Comparison of ENCODE assay signal across 26 mouse cellular contexts in the genomic region with DNA sequence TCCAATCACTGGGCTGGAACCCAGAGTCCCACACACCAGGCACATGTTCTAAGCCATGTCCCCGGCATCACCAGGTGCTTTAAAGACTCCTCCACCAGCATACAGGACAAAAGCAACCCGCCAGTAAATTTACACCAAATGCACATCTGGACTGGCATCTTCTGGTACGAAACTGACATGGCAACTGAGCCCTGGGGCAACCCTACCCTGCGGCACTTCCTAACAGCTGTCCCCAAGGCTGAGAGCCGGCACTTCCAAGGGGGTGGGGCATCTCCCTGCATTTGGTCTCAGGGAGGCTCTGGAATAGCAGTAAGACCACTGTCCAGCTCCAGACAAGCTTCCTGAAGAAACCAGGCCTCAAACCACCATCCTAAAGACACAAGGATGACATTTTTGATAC. TPM values are rescaled to one million over a fixed set of nuclear protein-coding genes. Genes with fewer than 3 reads are reported as not detected.
"Had no signal": no experiment of that assay in that cellular context is flagged by ENCODE, and none has a peak within 500 bp of the region (broad histone marks: within the 10 kb centered on the region; RNA-seq: fewer than 3 reads in every experiment).

No protein-coding gene starts in this region.

- H3K27ac ChIP-seq: embryonic facial prominence, embryonic 10.5 days; embryonic facial prominence, embryonic 12.5 days; embryonic facial prominence, embryonic 13.5 days; embryonic facial prominence, embryonic 15.5 days; forebrain, embryonic 10.5 days; forebrain, embryonic 12.5 days; forebrain, embryonic 13.5 days; forebrain, embryonic 15.5 days; gastrocnemius, adult 2 months; heart, adult 2 months; heart, embryonic 10.5 days had no signal

- H3K27me3 ChIP-seq: embryonic facial prominence, embryonic 12.5 days; embryonic facial prominence, embryonic 13.5 days; embryonic facial prominence, embryonic 15.5 days; forebrain, embryonic 12.5 days; forebrain, embryonic 13.5 days; forebrain, embryonic 15.5 days had no signal

- H3K9me3 ChIP-seq: embryonic facial prominence, embryonic 10.5 days; embryonic facial prominence, embryonic 12.5 days; embryonic facial prominence, embryonic 13.5 days; embryonic facial prominence, embryonic 15.5 days; forebrain, embryonic 10.5 days; forebrain, embryonic 12.5 days; forebrain, embryonic 13.5 days; forebrain, embryonic 15.5 days; heart, embryonic 10.5 days had no signal

- H3K4me1 ChIP-seq: forebrain, embryonic 10.5 days; forebrain, embryonic 12.5 days; forebrain, embryonic 13.5 days; forebrain, embryonic 15.5 days had no signal

- H3K4me2 ChIP-seq: embryonic facial prominence, embryonic 12.5 days; embryonic facial prominence, embryonic 13.5 days; embryonic facial prominence, embryonic 15.5 days; forebrain, embryonic 12.5 days; forebrain, embryonic 13.5 days; forebrain, embryonic 15.5 days had no signal

- DNase-seq: cerebellum, adult 9-10 months; cerebellum, adult 9-11 months; cerebellum, postnatal 10 days; cerebellum, postnatal 14 days; cerebellum, postnatal 25 days; cerebellum, postnatal 36 days; embryo, embryonic 11 days; forebrain, postnatal 0 days; gastrocnemius, adult 2 months; gastrocnemius, postnatal 10 days; gastrocnemius, postnatal 14 days; gastrocnemius, postnatal 25 days; gastrocnemius, postnatal 36 days; heart, adult 18-20 months; heart, adult 2 months had no signal

- H3K9ac ChIP-seq: embryonic facial prominence, embryonic 12.5 days; embryonic facial prominence, embryonic 13.5 days; embryonic facial prominence, embryonic 15.5 days; forebrain, embryonic 12.5 days; forebrain, embryonic 13.5 days; forebrain, embryonic 15.5 days; forebrain, postnatal 0 days had no signal

- H3K4me3 ChIP-seq: embryonic facial prominence, embryonic 10.5 days; embryonic facial prominence, embryonic 12.5 days; embryonic facial prominence, embryonic 13.5 days; embryonic facial prominence, embryonic 15.5 days; erythroblast, embryonic 14.5 days; forebrain, embryonic 10.5 days; forebrain, embryonic 12.5 days; forebrain, embryonic 13.5 days; forebrain, embryonic 15.5 days; gastrocnemius, adult 2 months; heart, adult 2 months; heart, embryonic 10.5 days had no signal

RNA-seq across cellular contexts. Expression of gene Adamts7, which starts 40.4 kb away (rescaled TPM):
- total RNA-seq: common myeloid progenitor, adult 5-6 weeks had no signal
